Mouse (Mus musculus): ENCODE data around the gene Hoxb5.

The Hoxb5 gene

GRCm38 (mm10) chr11:96341701-96342575 lies 38.8 kb downstream of the Hoxb5 start:
- DNase-seq (ENCODE audit: low spot score): no peak

GRCm38 (mm10) chr11:96342576-96342930 lies 39.4 kb downstream of the Hoxb5 start:
- DNase-seq (ENCODE audit: low spot score): no peak

DNA sequence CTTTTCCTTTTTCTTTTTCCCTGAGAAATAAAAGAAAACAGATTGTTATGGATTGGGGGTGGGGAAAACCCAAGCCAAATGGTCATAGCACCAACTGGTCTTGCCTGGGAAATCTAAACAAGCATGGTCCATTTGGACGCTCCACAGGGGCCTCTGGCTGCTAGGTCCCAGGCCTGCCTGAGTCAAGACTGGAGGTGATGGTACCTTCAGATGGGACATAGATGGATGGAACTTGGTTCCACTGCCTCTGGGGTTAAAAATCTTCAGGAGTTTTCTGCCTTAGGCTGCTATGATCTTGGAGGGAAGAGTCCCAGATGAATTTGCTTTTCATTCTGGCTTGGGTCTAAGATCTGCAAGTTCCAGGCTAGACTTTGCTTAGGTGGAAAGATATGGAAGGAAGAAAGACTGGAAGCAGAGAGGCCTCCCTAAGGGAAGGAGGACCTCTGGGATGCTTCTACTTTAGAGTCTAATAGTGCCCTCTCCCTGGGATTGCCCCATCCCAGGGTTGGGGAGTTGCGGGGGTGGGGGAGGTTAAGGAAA lies 40.1 kb downstream of the Hoxb5 start:
- no peak for DNase-seq (ENCODE audit: low spot score)

- DNase-seq (ENCODE audit: low spot score): no peak
Observed at GRCm38 (mm10) chr11:96344061-96344877, 41.1 kb downstream of the Hoxb5 start.

- no peak for DNase-seq (ENCODE audit: low spot score)
Observed at GRCm38 (mm10) chr11:96344878-96345159, 41.7 kb downstream of the Hoxb5 start.

GRCm38 (mm10) chr11:96345220-96345892 lies 42.2 kb downstream of the Hoxb5 start:
- no peak for DNase-seq (ENCODE audit: low spot score)

GRCm38 (mm10) chr11:96345893-96346806 lies 43.0 kb downstream of the Hoxb5 start:
- DNase-seq (ENCODE audit: low spot score): no peak

GRCm38 (mm10) chr11:96346916-96347520 lies 43.9 kb downstream of the Hoxb5 start:
- DNase-seq (ENCODE audit: low spot score): no peak

- no peak for DNase-seq (ENCODE audit: low spot score)
Observed at GRCm38 (mm10) chr11:96347717-96348116, 44.6 kb downstream of the Hoxb5 start.

GRCm38 (mm10) chr11:96348141-96348928 lies 45.2 kb downstream of the Hoxb5 start:
- DNase-seq (ENCODE audit: low spot score): no peak

GRCm38 (mm10) chr11:96348988-96349387 lies 45.9 kb downstream of the Hoxb5 start:
- DNase-seq (ENCODE audit: low spot score): no peak

DNA sequence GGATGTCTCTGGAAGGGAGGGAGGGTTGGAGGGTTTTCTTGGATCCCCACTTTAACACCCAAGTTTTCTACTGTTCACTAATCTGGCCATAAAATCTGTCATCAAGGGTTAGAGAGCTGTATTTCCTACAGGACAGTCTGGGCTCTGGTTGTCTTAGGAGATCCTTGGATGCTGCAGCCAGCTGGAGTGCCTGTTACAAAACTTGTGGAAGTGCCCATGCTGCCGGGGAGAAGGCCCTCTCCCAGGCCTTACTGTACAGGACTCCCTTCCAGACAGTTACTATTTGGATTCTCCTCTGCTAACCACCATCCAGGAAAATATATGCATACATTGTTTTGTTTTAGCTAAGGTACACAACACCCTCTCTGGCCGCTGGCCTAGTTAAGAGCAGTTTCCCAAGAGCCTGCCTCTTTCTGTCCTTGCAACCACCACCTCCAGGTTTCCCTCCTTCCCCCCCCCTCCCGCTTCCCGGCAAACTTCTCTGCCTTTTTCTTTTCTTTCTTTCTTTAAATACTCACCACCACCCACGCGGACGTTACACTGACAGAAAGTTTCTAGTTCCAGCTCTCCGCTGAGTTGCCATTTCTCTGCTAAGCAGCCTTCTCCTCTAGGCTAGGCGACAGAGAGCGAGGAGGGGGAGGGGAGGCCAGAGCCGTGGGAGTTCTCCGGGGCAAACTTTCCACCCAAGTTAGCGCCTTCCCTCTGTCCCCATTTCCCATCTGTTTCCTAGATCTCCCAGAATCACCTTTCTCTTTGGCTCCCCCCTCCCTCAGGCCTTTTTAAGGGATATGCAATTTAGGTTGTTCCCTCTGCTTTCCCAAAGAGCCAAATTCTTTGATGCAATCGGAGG lies 46.6 kb downstream of the Hoxb5 start:
- DNase-seq (ENCODE audit: low spot score): no peak

- DNase-seq (ENCODE audit: low spot score): no peak
Observed at GRCm38 (mm10) chr11:96350341-96350624, 47.1 kb downstream of the Hoxb5 start, which contains the start of gene Hoxb2. Gene Hoxb2, plus strand, starts transcription at chr11:96350525.

- DNase-seq (ENCODE audit: low spot score): no peak
Observed at GRCm38 (mm10) chr11:96350791-96351190, 47.7 kb downstream of the Hoxb5 start.

- no peak for DNase-seq (ENCODE audit: low spot score)
Observed at GRCm38 (mm10) chr11:96351312-96351711, 48.2 kb downstream of the Hoxb5 start.

- no peak for DNase-seq (ENCODE audit: low spot score)
Observed at GRCm38 (mm10) chr11:96351831-96352230, 48.7 kb downstream of the Hoxb5 start.

GRCm38 (mm10) chr11:96352691-96353521 lies 49.8 kb downstream of the Hoxb5 start:
- DNase-seq (ENCODE audit: low spot score): no peak

GRCm38 (mm10) chr11:96353522-96353841 lies 50.3 kb downstream of the Hoxb5 start:
- no peak for DNase-seq (ENCODE audit: low spot score)

GRCm38 (mm10) chr11:96353939-96354338 lies 50.8 kb downstream of the Hoxb5 start:
- DNase-seq (ENCODE audit: low spot score): no peak

Data from testis, postnatal 14 days (tissue).